Mouse (Mus musculus): ENCODE measurements around the gene Ush2a. TPM values are rescaled to one million over a fixed set of nuclear protein-coding genes. Genes with fewer than 3 reads are reported as not detected.
A peak's percentile ranks its signal among the peaks of the same experiment; 100 is the strongest.

Gene Ush2a
- polyA plus RNA-seq, 1 experiment from 2014 or later = 0.09 TPM

DNA sequence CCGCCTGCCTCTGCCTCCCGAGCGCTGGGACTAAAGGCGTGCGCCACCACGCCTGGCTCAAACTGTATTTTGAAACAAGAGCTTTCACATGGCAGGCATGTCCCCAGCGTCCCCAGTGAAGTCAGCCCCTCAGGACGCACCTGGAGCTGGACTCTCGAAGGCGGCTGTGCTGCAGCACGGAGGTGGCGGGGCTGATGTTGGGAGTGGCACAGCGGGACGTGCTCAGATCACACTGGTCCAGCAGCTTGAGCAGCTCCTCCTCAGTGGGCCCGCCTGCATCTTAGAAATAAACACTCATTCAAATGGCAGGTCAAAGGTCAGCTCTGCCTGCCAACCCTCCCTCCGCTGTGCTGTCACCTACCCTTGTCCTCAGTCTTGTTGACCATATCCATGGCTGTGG, 712.1 kb downstream of the Ush2a start:
- Histone ChIP-seq H3K27me3 (replicated peaks; ENCODE audit: low read depth, poor library complexity, severe bottlenecking) (no peaks in the 10 kb centered on the region), H3K36me3 (replicated peaks) (peaks cover 98% of the 10 kb centered on the region)
- no peak for DNase-seq (ENCODE audit: low spot score)

GRCm38 (mm10) chr1:188980050-188980449, 718.2 kb downstream of the Ush2a start:
- Histone ChIP-seq H3K27ac (replicated peaks) (no peak overlapping the region), H3K9me3 (no peaks in the 10 kb centered on the region), H3K4me3 (no peak overlapping the region), H3K27me3 (replicated peaks; ENCODE audit: low read depth, poor library complexity, severe bottlenecking) (no peaks in the 10 kb centered on the region), H3K36me3 (replicated peaks) (peaks cover 91% of the 10 kb centered on the region), H3K4me1 (no peaks in the 10 kb centered on the region)
- 30% methylated on average over 3 of the region's 3 CpGs for WGBS
- DNase-seq (ENCODE audit: low spot score) = peak; percentile 69

More for the DNA sequence above, 712.1 kb downstream of the Ush2a start:
- Histone ChIP-seq H3K4me1 (no peaks in the 10 kb centered on the region), H3K9me3 (no peaks in the 10 kb centered on the region), H3K27ac (replicated peaks) (no peak overlapping the region), H3K4me3 (no peak overlapping the region)
- WGBS = 90% methylated on average over 16 of the region's 16 CpGs

GRCm38 (mm10) chr1:188993218-188993617, 731.4 kb downstream of the Ush2a start:
- no peak for DNase-seq (ENCODE audit: low spot score)
- WGBS = 40% methylated on average over 4 of the region's 4 CpGs
- peaks cover 86% of the 10 kb centered on the region for H3K36me3 ChIP-seq (replicated peaks)

DNA sequence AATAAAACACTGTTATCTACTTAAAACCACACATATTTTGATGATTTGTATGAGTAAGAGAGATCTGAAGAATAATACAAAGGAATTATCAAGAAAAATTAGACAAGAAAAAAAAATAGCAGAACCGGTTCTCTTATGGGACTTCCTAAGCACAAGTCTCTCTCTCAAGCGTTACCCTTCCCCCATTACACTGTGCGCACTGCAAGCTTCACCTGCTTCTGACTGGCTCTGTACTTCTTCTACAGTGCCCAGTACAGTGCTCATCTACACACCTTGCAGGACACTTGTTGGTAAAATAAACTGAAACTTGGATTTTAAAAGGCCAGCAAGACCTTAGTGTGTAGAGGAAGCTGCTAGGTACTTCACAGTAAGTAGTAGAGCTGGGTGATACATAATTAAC, 736.1 kb downstream of the Ush2a start:
- no peak for DNase-seq (ENCODE audit: low spot score)
- Histone ChIP-seq H3K27ac (replicated peaks) (no peak overlapping the region), H3K4me1 (no peaks in the 10 kb centered on the region), H3K9me3 (no peaks in the 10 kb centered on the region), H3K4me3 (no peak overlapping the region), H3K36me3 (replicated peaks) (peaks cover 86% of the 10 kb centered on the region), H3K27me3 (replicated peaks; ENCODE audit: low read depth, poor library complexity, severe bottlenecking) (no peaks in the 10 kb centered on the region)
- 94% methylated on average over 3 of the region's 3 CpGs for WGBS

More at GRCm38 (mm10) chr1:188993218-188993617, 731.4 kb downstream of the Ush2a start:
- H3K4me3 ChIP-seq = no peak overlapping the region
- no peaks in the 10 kb centered on the region for H3K9me3 ChIP-seq
- H3K4me1 ChIP-seq = no peaks in the 10 kb centered on the region
- no peaks in the 10 kb centered on the region for H3K27me3 ChIP-seq (replicated peaks; ENCODE audit: low read depth, poor library complexity, severe bottlenecking)
- H3K27ac ChIP-seq (replicated peaks) = no peak overlapping the region

- Histone ChIP-seq H3K27me3 (replicated peaks; ENCODE audit: low read depth, poor library complexity, severe bottlenecking) (no peaks in the 10 kb centered on the region), H3K9me3 (no peaks in the 10 kb centered on the region), H3K27ac (replicated peaks) (no peak overlapping the region), H3K4me1 (0 out of 2 replicates have a peak, but pooled peaks cover 5% of the 10 kb centered on the region), H3K36me3 (replicated peaks) (peaks cover 78% of the 10 kb centered on the region), H3K4me3 (no peak overlapping the region)
- no peak for DNase-seq (ENCODE audit: low spot score)
- 92% methylated on average over 10 of the region's 10 CpGs for WGBS
Observed at GRCm38 (mm10) chr1:188999981-189000380, 738.2 kb downstream of the Ush2a start.

DNA sequence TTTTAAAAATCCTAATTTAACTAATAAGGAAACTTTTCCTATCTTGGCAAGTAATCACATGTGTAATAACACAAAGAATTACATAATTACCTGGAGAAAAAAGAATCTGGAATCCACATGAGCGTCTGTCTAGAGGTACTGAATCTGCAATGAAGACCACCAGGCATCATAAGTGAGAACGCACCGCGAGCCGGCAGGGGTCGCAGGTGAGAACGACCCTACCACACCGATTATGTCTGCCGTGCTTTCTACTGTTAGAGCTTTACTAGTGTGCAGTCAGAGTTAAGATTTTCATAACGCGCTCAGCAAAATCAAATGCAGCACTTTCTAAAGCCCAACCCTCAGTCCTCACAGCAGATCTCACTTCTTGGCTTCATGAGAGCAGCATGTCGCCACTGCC, 740.0 kb downstream of the Ush2a start:
- Histone ChIP-seq H3K9me3 (no peaks in the 10 kb centered on the region), H3K4me3 (no peak overlapping the region), H3K4me1 (peaks cover 18% of the 10 kb centered on the region), H3K27me3 (replicated peaks; ENCODE audit: low read depth, poor library complexity, severe bottlenecking) (no peaks in the 10 kb centered on the region), H3K27ac (replicated peaks) (no peak overlapping the region), H3K36me3 (replicated peaks) (peaks cover 66% of the 10 kb centered on the region)
- DNase-seq (ENCODE audit: low spot score) = no peak
- WGBS = 92% methylated on average over 12 of the region's 12 CpGs

DNA sequence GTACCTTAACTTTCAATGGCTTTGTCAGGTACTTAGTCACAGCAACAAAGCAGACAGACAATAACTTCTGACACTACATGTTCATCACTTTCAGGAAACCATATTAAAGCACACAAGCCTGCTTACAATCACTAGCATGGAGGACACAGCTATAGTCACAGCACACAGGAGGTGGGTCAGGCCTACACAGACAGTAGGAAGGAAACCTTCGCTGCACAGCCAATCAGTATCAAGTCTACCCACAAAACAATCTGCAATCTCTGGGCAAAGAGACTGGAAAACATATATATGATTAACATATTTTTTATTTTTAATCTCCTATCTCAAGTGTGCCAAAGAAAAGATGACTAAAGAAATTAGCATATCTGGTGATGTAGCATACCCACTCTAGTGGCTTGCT, 743.0 kb downstream of the Ush2a start:
- no peak for DNase-seq (ENCODE audit: low spot score)
- H3K27ac ChIP-seq (replicated peaks) = no peak overlapping the region
- no peaks in the 10 kb centered on the region for H3K27me3 ChIP-seq (replicated peaks; ENCODE audit: low read depth, poor library complexity, severe bottlenecking)
- no peaks in the 10 kb centered on the region for H3K9me3 ChIP-seq
- WGBS = 92% methylated on average over 1 of the region's 1 CpGs
- H3K36me3 ChIP-seq (replicated peaks) = peaks cover 38% of the 10 kb centered on the region
- H3K4me1 ChIP-seq = peaks cover 22% of the 10 kb centered on the region
- H3K4me3 ChIP-seq = no peak overlapping the region

DNA sequence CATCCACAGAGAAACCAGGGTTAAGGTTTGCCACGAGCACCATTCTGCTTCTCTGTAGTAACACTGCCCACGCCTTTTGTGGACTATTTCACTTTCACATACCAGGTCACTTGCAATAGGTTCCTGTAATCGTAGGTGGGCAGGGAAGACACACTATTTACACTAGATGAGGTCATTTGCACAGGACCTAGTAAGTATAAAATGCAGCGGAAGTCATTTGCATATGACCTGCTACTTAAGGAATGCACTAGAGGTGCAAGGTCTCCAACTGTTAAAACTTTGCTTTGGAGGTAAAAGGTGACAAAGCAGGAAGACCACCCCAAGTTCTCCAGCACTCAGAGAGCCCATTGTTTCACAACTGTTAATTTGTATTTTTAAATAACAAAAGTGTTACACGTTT, 744.4 kb downstream of the Ush2a start:
- H3K9me3 ChIP-seq = no peaks in the 10 kb centered on the region
- WGBS = 67% methylated on average over 5 of the region's 5 CpGs
- H3K27ac ChIP-seq (replicated peaks) = no peak overlapping the region
- DNase-seq (ENCODE audit: low spot score) = no peak
- H3K27me3 ChIP-seq (replicated peaks; ENCODE audit: low read depth, poor library complexity, severe bottlenecking) = no peaks in the 10 kb centered on the region
- H3K4me3 ChIP-seq = peak overlapping the region; percentile 86; the same call in 1 of the 2 replicates
- peaks cover 24% of the 10 kb centered on the region for H3K4me1 ChIP-seq
- peaks cover 23% of the 10 kb centered on the region for H3K36me3 ChIP-seq (replicated peaks)

- H3K27me3 ChIP-seq (replicated peaks; ENCODE audit: low read depth, poor library complexity, severe bottlenecking) = no peaks in the 10 kb centered on the region
- H3K4me1 ChIP-seq = peaks cover 24% of the 10 kb centered on the region
- H3K36me3 ChIP-seq (replicated peaks) = peaks cover 20% of the 10 kb centered on the region
- no peaks in the 10 kb centered on the region for H3K9me3 ChIP-seq
- H3K27ac ChIP-seq (replicated peaks) = peak overlapping the region; percentile 95
- peak overlapping the region; percentile 86 for H3K4me3 ChIP-seq
- no peak for DNase-seq (ENCODE audit: low spot score)
- WGBS = 7% methylated on average over 7 of the region's 7 CpGs
Observed at GRCm38 (mm10) chr1:189006826-189007225, 745.0 kb downstream of the Ush2a start.

DNA sequence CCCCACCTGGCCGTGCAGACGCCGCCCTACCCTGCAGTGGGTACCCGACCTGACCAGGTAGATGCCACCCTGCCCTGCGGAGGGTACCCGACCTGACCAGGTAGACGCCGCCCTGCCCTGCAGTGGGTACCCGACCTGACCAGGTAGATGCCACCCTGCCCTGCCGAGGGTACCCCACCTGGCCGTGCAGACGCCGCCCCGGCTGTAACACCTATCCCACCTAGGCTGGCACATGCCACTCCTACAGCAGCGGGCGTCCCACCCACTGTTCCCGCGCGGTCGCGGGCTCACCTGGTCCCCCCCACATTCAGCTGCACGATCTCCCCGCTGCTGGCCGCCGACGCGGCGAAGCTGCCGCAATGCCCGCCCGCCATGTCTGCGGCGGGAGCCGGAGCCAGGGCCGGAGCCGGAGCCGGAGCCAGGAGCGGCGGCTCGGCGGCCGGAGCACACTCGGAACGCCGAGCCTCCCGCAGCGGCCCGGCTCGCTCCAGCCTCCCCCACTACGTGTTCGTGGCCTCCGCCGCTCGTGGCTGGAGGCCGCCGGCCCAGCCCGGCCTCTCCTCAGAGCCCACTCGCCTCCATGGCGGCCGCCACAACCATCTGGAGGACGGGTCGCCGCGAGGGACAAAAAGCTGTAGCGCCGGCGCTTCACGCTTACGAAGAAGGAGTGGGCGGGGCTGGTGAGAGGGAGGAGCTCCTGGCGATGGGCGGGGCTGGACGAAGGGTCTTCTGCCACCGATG, 745.6 kb downstream of the Ush2a start, which contains the start of gene Kctd3:
TSS of gene Kctd3 (minus strand) at position 603 of the 741 bp plus-strand sequence.
- Histone ChIP-seq H3K27me3 (replicated peaks; ENCODE audit: low read depth, poor library complexity, severe bottlenecking) (peaks cover 3% of the 10 kb centered on the region; the same call in 1 of the 2 replicates), H3K36me3 (replicated peaks) (peaks cover 15% of the 10 kb centered on the region), H3K4me3 (peak within 1 kb of the TSS; percentile 86), H3K27ac (replicated peaks) (peak within 1 kb of the TSS; percentile 95), H3K9me3 (no peaks in the 10 kb centered on the region), H3K4me1 (peaks cover 26% of the 10 kb centered on the region)
- peak; percentile 97 for DNase-seq (ENCODE audit: low spot score)
- under 1% methylated on average over 74 of the region's 74 CpGs for WGBS

DNA sequence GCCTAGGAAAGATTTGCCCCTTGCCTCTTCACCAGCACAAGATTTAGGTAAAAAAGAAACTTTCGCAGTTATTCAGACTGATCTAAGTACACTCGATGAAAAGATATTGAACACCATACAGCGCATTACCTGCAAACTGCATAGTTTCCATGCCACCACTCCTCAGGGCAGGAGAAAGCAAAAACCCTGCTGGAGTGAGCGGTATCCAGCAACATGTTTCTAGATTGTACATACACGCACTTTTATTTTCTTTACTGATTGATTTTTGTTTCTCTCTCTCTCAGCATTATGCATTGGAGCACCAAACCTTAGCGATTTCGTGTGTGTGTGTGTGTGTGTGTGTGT, 746.1 kb downstream of the Ush2a start:
- H3K27ac ChIP-seq (replicated peaks) = peak overlapping the region; percentile 95; the same call in 1 of the 2 replicates
- peaks cover 32% of the 10 kb centered on the region for H3K4me1 ChIP-seq
- H3K27me3 ChIP-seq (replicated peaks; ENCODE audit: low read depth, poor library complexity, severe bottlenecking) = peaks cover 6% of the 10 kb centered on the region; the same call in 1 of the 2 replicates
- H3K4me3 ChIP-seq = peak overlapping the region; percentile 86
- 43% methylated on average over 7 of the region's 7 CpGs for WGBS
- no peak for DNase-seq (ENCODE audit: low spot score)
- H3K36me3 ChIP-seq (replicated peaks) = peaks cover 12% of the 10 kb centered on the region
- no peaks in the 10 kb centered on the region for H3K9me3 ChIP-seq

- peaks cover 49% of the 10 kb centered on the region for H3K4me1 ChIP-seq
- DNase-seq (ENCODE audit: low spot score) = no peak
- H3K4me3 ChIP-seq = no peak overlapping the region
- 90% methylated on average over 4 of the region's 4 CpGs for WGBS
- no peaks in the 10 kb centered on the region for H3K9me3 ChIP-seq
- H3K36me3 ChIP-seq (replicated peaks) = peaks cover 1% of the 10 kb centered on the region; the same call in 1 of the 2 replicates
- peaks cover 31% of the 10 kb centered on the region for H3K27me3 ChIP-seq (replicated peaks; ENCODE audit: low read depth, poor library complexity, severe bottlenecking)
- H3K27ac ChIP-seq (replicated peaks) = no peak overlapping the region
Observed at GRCm38 (mm10) chr1:189010671-189011070, 748.8 kb downstream of the Ush2a start.

All from embryonic facial prominence, embryonic 10.5 days (tissue).